Comparison of ENCODE assay signal across 8 mouse cellular contexts in genomic region chr17:5352901-5353300, GRCm38 (mm10).
A peak's percentile ranks its signal among the peaks of the same experiment; 100 is the strongest.
DNase-seq lines count a peak whose midpoint lies in the region; ATAC-seq lines count a peak whose summit lies in the region.

No protein-coding gene starts in this region.

- DNase-seq in frontal cortex, postnatal 36 days (ENCODE audit: low spot score in 2 of 2) = no peak
- peak; percentile 60 for DNase-seq in retina, postnatal 1 day
- no peak for DNase-seq in retina, embryonic 14.5 days (ENCODE audit: low spot score)
- peak; percentile 12 to 19 for DNase-seq in heart, adult 9 months (ENCODE audit: low spot score in 2 of 2)
- peak; percentile 59 to 73 for DNase-seq in layer of hippocampus, postnatal 14 days (ENCODE audit: low spot score in 2 of 2)
- no peak for DNase-seq in T-cell, adult 2 months (ENCODE audit: low spot score)

- ATAC-seq in frontal cortex, adult (ENCODE audit: low TSS enrichment) = peak; percentile 70; the same call in 1 of the 2 replicates
- no peak for ATAC-seq in megakaryocyte progenitor cell, adult 5-6 weeks (replicated peaks; ENCODE audit: poor library complexity)

Comparison
In these comparisons a context has a peak if more than half of its experiments do, and no peak if none do; other contexts are left out.
1. DNase-seq: peak in retina, postnatal 1 day (single experiment), heart, adult 9 months (2 of 2) and layer of hippocampus, postnatal 14 days (2 of 2); none in frontal cortex, postnatal 36 days (0 of 2), retina, embryonic 14.5 days (single experiment) and T-cell, adult 2 months (single experiment).